Mouse (Mus musculus) embryonic fibroblast, embryonic 13.5 days (primary cell): ENCODE data around the gene Lsm10.

Source experiments
- CTCF ChIP-seq: IDR thresholded peaks from 2 replicates; pipeline ENCODE4 v1.5.1; 2011; ENCODE audit warnings: mild to moderate bottlenecking, control low read depth, low read length, moderate library complexity, borderline replicate concordance; ENCODE audit not compliant: insufficient read depth
- POLR2A ChIP-seq: IDR thresholded peaks from 2 replicates; pipeline ENCODE4 v1.6.1; 2011; ENCODE audit warnings: low read depth, mild to moderate bottlenecking, control low read depth, low read length, moderate library complexity

GRCm38 (mm10) chr4:126051617-126052016 lies 44.8 kb upstream of the Lsm10 start:
- TF ChIP-seq POLR2A = no peak
- no peak for TF ChIP-seq CTCF
